Mouse (Mus musculus) E14TG2a.4 (cell line): ENCODE data around the gene Lrit3.

Source experiments
- CTCF ChIP-seq: conservative IDR thresholded peaks from 2 replicates; pipeline ENCODE4 v1.5.1; 2014; ENCODE audit warnings: low read length
- NANOG ChIP-seq: IDR thresholded peaks from 2 replicates; pipeline ENCODE4 v1.6.1; 2014; ENCODE audit warnings: borderline replicate concordance, low read length, mixed read lengths

GRCm38 (mm10) chr3:129821736-129822135 is 17.9 kb upstream of the Lrit3 start:
- no peak for TF ChIP-seq CTCF
- TF ChIP-seq NANOG = no peak
